Mouse (Mus musculus): ENCODE data around the gene Pde2a. TPM values are rescaled to one million over a fixed set of nuclear protein-coding genes. Genes with fewer than 3 reads are reported as not detected.
A peak's percentile ranks its signal among the peaks of the same experiment; 100 is the strongest.

The Pde2a gene
- polyA plus RNA-seq, 1 experiment from 2014 or later: 6.9 TPM

- ATAC-seq (ENCODE audit: insufficient number of reproducible peaks, low FRiP score, low TSS enrichment, low read depth): no peak
- no peaks in the 10 kb centered on the region for H3K9me3 ChIP-seq (ENCODE audit: control insufficient read depth, low read length)
- no peaks in the 10 kb centered on the region for H3K27me3 ChIP-seq (ENCODE audit: control insufficient read depth, insufficient read depth, low read length)
- H3K4me2 ChIP-seq (ENCODE audit: low read depth, severe bottlenecking): no peak overlapping the region
- H3K27ac ChIP-seq (replicated peaks; ENCODE audit: low read depth, low read length): no peak overlapping the region
- H3K4me1 ChIP-seq (ENCODE audit: control insufficient read depth, insufficient read depth, low read length): no peaks in the 10 kb centered on the region
- no peaks in the 10 kb centered on the region for H3K36me3 ChIP-seq (ENCODE audit: control insufficient read depth, insufficient read depth, low read length)
- H3K9ac ChIP-seq (ENCODE audit: low read length): no peak overlapping the region
- 72% methylated on average over 8 of the region's 8 CpGs for WGBS
- H3K4me3 ChIP-seq (ENCODE audit: low read depth, low read length): no peak overlapping the region
- no peak for DNase-seq (ENCODE audit: low spot score)
These were observed 5.2 kb downstream of the Pde2a start for GRCm38 (mm10) chr7:101426692-101427091.

GRCm38 (mm10) chr7:101427736-101428135 lies 6.2 kb downstream of the Pde2a start:
- Histone ChIP-seq H3K27me3 (ENCODE audit: control insufficient read depth, insufficient read depth, low read length) (no peaks in the 10 kb centered on the region), H3K36me3 (ENCODE audit: control insufficient read depth, insufficient read depth, low read length) (no peaks in the 10 kb centered on the region), H3K4me2 (ENCODE audit: low read depth, severe bottlenecking) (no peak overlapping the region), H3K4me1 (ENCODE audit: control insufficient read depth, insufficient read depth, low read length) (no peaks in the 10 kb centered on the region), H3K9me3 (ENCODE audit: control insufficient read depth, low read length) (no peaks in the 10 kb centered on the region), H3K27ac (replicated peaks; ENCODE audit: low read depth, low read length) (no peak overlapping the region), H3K9ac (ENCODE audit: low read length) (no peak overlapping the region), H3K4me3 (ENCODE audit: low read depth, low read length) (no peak overlapping the region)
- ATAC-seq (ENCODE audit: insufficient number of reproducible peaks, low FRiP score, low TSS enrichment, low read depth) (no peak), DNase-seq (ENCODE audit: low spot score) (peak; percentile 42)
- 22% methylated on average over 2 of the region's 2 CpGs for WGBS

DNA sequence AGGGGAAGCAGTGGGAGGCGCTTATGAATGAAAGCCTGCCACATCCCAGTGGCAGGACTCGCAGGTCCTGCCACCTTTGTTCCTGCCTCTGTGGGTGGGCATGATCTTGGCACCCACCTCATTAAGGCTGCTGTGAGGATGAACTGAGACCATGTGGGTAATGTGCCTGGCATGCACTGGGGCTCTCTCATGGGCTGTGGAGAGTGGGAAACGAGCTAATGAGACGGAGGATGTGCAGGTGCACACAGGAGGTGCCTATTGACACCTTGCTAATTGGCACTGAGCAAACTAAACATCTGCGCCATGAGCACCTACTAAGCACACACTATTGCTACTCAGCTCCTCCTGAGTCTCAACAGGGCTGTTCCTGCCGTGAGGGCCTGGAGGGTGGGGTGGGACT lies 13.5 kb downstream of the Pde2a start:
- 59% methylated on average over 6 of the region's 6 CpGs for WGBS
- Histone ChIP-seq H3K4me2 (ENCODE audit: low read depth, severe bottlenecking) (no peak overlapping the region), H3K4me3 (ENCODE audit: low read depth, low read length) (no peak overlapping the region), H3K36me3 (ENCODE audit: control insufficient read depth, insufficient read depth, low read length) (no peaks in the 10 kb centered on the region), H3K27me3 (ENCODE audit: control insufficient read depth, insufficient read depth, low read length) (no peaks in the 10 kb centered on the region), H3K9me3 (ENCODE audit: control insufficient read depth, low read length) (no peaks in the 10 kb centered on the region), H3K9ac (ENCODE audit: low read length) (no peak overlapping the region), H3K4me1 (ENCODE audit: control insufficient read depth, insufficient read depth, low read length) (no peaks in the 10 kb centered on the region), H3K27ac (replicated peaks; ENCODE audit: low read depth, low read length) (no peak overlapping the region)
- DNase-seq (ENCODE audit: low spot score) (no peak), ATAC-seq (ENCODE audit: insufficient number of reproducible peaks, low FRiP score, low TSS enrichment, low read depth) (no peak)

DNA sequence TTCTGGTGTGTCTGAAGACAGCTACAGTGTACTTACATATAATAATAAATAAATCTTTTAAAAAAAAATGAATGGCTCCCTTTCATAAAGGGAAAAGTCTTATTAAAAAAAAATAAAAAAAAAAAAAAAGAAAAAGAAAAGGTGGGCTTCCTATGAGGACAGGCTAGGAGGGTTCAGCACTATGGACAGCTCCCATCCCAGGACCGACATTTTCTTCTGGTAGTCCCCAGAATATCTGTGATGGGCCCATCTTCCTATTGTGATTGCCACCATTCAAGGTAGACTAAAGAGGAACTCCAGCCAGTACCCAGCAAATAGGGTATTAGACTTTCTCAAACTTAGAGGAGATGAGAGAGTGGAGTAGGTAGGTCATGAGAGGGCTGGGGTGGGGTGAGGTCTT lies 16.4 kb downstream of the Pde2a start:
- Histone ChIP-seq H3K9ac (ENCODE audit: low read length) (no peak overlapping the region), H3K9me3 (ENCODE audit: control insufficient read depth, low read length) (no peaks in the 10 kb centered on the region), H3K4me2 (ENCODE audit: low read depth, severe bottlenecking) (no peak overlapping the region), H3K36me3 (ENCODE audit: control insufficient read depth, insufficient read depth, low read length) (no peaks in the 10 kb centered on the region), H3K27me3 (ENCODE audit: control insufficient read depth, insufficient read depth, low read length) (no peaks in the 10 kb centered on the region), H3K4me1 (ENCODE audit: control insufficient read depth, insufficient read depth, low read length) (no peaks in the 10 kb centered on the region), H3K27ac (replicated peaks; ENCODE audit: low read depth, low read length) (no peak overlapping the region), H3K4me3 (ENCODE audit: low read depth, low read length) (no peak overlapping the region)
- 3% methylated on average over 1 of the region's 1 CpGs for WGBS
- ATAC-seq (ENCODE audit: insufficient number of reproducible peaks, low FRiP score, low TSS enrichment, low read depth) (no peak), DNase-seq (ENCODE audit: low spot score) (peak; percentile 78)

GRCm38 (mm10) chr7:101443093-101443492 lies 21.6 kb downstream of the Pde2a start:
- Histone ChIP-seq H3K4me3 (ENCODE audit: low read depth, low read length) (no peak overlapping the region), H3K4me1 (ENCODE audit: control insufficient read depth, insufficient read depth, low read length) (no peaks in the 10 kb centered on the region), H3K27me3 (ENCODE audit: control insufficient read depth, insufficient read depth, low read length) (no peaks in the 10 kb centered on the region), H3K4me2 (ENCODE audit: low read depth, severe bottlenecking) (no peak overlapping the region), H3K27ac (replicated peaks; ENCODE audit: low read depth, low read length) (no peak overlapping the region), H3K9me3 (ENCODE audit: control insufficient read depth, low read length) (no peaks in the 10 kb centered on the region), H3K9ac (ENCODE audit: low read length) (no peak overlapping the region), H3K36me3 (ENCODE audit: control insufficient read depth, insufficient read depth, low read length) (no peaks in the 10 kb centered on the region)
- DNase-seq (ENCODE audit: low spot score): no peak
- 70% methylated on average over 10 of the region's 10 CpGs for WGBS
- no peak for ATAC-seq (ENCODE audit: insufficient number of reproducible peaks, low FRiP score, low TSS enrichment, low read depth)

GRCm38 (mm10) chr7:101444211-101444610 lies 22.7 kb downstream of the Pde2a start:
- no peak for DNase-seq (ENCODE audit: low spot score)
- H3K4me1 ChIP-seq (ENCODE audit: control insufficient read depth, insufficient read depth, low read length): no peaks in the 10 kb centered on the region
- H3K9ac ChIP-seq (ENCODE audit: low read length): no peak overlapping the region
- 75% methylated on average over 4 of the region's 4 CpGs for WGBS
- H3K36me3 ChIP-seq (ENCODE audit: control insufficient read depth, insufficient read depth, low read length): no peaks in the 10 kb centered on the region
- no peak overlapping the region for H3K4me2 ChIP-seq (ENCODE audit: low read depth, severe bottlenecking)
- ATAC-seq (ENCODE audit: insufficient number of reproducible peaks, low FRiP score, low TSS enrichment, low read depth): no peak
- no peaks in the 10 kb centered on the region for H3K9me3 ChIP-seq (ENCODE audit: control insufficient read depth, low read length)
- H3K4me3 ChIP-seq (ENCODE audit: low read depth, low read length): no peak overlapping the region
- no peak overlapping the region for H3K27ac ChIP-seq (replicated peaks; ENCODE audit: low read depth, low read length)
- H3K27me3 ChIP-seq (ENCODE audit: control insufficient read depth, insufficient read depth, low read length): no peaks in the 10 kb centered on the region

GRCm38 (mm10) chr7:101449855-101450254 lies 28.4 kb downstream of the Pde2a start:
- Histone ChIP-seq H3K27me3 (ENCODE audit: control insufficient read depth, insufficient read depth, low read length) (peaks cover 21% of the 10 kb centered on the region), H3K36me3 (ENCODE audit: control insufficient read depth, insufficient read depth, low read length) (no peaks in the 10 kb centered on the region), H3K27ac (replicated peaks; ENCODE audit: low read depth, low read length) (no peak overlapping the region), H3K4me2 (ENCODE audit: low read depth, severe bottlenecking) (no peak overlapping the region), H3K4me3 (ENCODE audit: low read depth, low read length) (no peak overlapping the region), H3K4me1 (ENCODE audit: control insufficient read depth, insufficient read depth, low read length) (no peaks in the 10 kb centered on the region), H3K9ac (ENCODE audit: low read length) (no peak overlapping the region), H3K9me3 (ENCODE audit: control insufficient read depth, low read length) (no peaks in the 10 kb centered on the region)
- no peak for DNase-seq (ENCODE audit: low spot score)
- no peak for ATAC-seq (ENCODE audit: insufficient number of reproducible peaks, low FRiP score, low TSS enrichment, low read depth)
- 48% methylated on average over 3 of the region's 3 CpGs for WGBS

DNA sequence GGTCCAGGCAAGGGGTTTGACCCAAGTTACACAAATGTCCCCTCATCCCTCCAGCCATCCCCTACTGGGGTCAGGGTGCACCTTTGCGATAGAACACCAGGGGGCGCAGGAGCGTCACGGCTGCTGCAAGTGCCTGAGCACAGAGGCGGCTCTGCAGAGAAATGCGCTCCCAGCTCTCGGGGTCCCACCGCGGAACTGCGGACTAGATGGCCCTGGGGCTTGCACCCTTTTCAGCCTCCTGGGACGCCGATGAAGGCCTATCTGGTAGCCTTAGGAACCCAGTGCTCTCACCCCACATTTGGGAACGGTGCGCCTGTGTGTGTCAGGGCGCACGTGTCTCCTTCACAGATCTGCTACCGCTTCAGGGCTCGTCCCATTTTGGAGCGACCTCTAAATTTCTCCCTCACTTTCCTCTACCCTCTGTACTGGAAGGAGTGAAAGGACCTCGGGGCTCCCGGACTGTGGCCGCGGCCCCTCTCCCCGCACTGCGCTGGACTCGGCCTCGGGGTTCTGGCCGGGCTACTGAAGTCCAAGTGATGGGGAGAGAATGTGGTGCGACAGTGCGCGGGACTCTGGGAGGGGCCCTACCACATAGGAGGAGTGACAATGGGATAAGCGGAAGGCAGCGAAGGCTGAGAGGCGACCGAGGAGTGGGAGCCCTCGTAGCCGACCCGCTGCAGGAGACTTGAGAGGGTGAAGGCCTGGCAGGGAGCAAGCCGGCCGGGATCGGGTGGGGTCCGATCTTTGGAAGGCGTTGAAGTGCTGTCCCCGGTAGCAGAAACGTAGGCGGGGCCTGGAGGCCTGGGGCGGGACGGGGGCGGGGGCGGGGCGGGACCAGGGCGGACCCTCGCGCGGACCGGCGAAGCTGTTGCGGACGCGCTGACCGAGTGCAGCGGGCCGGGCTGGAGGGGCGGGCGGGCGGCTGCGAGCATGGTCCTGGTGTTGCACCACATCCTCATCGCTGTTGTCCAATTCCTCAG lies 29.2 kb downstream of the Pde2a start:
- H3K4me3 ChIP-seq (ENCODE audit: low read depth, low read length): peak overlapping the region; percentile 44
- no peaks in the 10 kb centered on the region for H3K4me1 ChIP-seq (ENCODE audit: control insufficient read depth, insufficient read depth, low read length)
- peak overlapping the region; percentile 92 for H3K4me2 ChIP-seq (ENCODE audit: low read depth, severe bottlenecking)
- WGBS: under 1% methylated on average over 57 of the region's 68 CpGs
- H3K9ac ChIP-seq (ENCODE audit: low read length): no peak overlapping the region
- H3K27me3 ChIP-seq (ENCODE audit: control insufficient read depth, insufficient read depth, low read length): peaks cover 21% of the 10 kb centered on the region
- no peaks in the 10 kb centered on the region for H3K36me3 ChIP-seq (ENCODE audit: control insufficient read depth, insufficient read depth, low read length)
- no peak overlapping the region for H3K27ac ChIP-seq (replicated peaks; ENCODE audit: low read depth, low read length)
- peak; percentile 95 for DNase-seq (ENCODE audit: low spot score)
- H3K9me3 ChIP-seq (ENCODE audit: control insufficient read depth, low read length): no peaks in the 10 kb centered on the region
- peak; percentile 72 for ATAC-seq (ENCODE audit: insufficient number of reproducible peaks, low FRiP score, low TSS enrichment, low read depth)

Measured in limb, embryonic 11.5 days (tissue).